Mouse (Mus musculus) hematopoietic stem cell, adult 5-6 weeks (primary cell): ENCODE measurements at regions not wholly inside any gene's neighbourhood (a gene's known extent, or its start where the extent isn't known, plus 50 kb on each side); places are given as distances from the start of the nearest gene placed in this dataset.
A peak's percentile ranks its signal among the peaks of the same experiment; 100 is the strongest.

Experiments used
- ATAC-seq, 2 experiments: fragments of 125-278 bp in 1 of 2; replicated peaks in 1 of 2; 2 replicates each; pipeline ENCODE4 v1.8.0; 2016 to 2017; ENCODE audit warnings: inconsistent platforms in 2 of 2, mild to moderate bottlenecking in 2 of 2, moderate number of reproducible peaks in 2 of 2, low read depth in 1 of 2, moderate TSS enrichment in 1 of 2; ENCODE audit not compliant: low FRiP score in 2 of 2, poor library complexity in 2 of 2, severe bottlenecking in 2 of 2, insufficient read depth in 1 of 2, low TSS enrichment in 1 of 2

GRCm38 (mm10) chr16:55168433-55168832, 129.4 kb downstream of the Zpld1 start:
- no peak for ATAC-seq

GRCm38 (mm10) chr16:55166181-55166848, 131.5 kb downstream of the Zpld1 start:
- ATAC-seq = no peak

GRCm38 (mm10) chr16:55162926-55163325, 134.9 kb downstream of the Zpld1 start:
- ATAC-seq = no peak

GRCm38 (mm10) chr16:55151726-55152125, 146.1 kb downstream of the Zpld1 start:
- peak; percentile 32 to 66; a peak in 1 of 4 replicates for ATAC-seq

- no peak for ATAC-seq
Measured at GRCm38 (mm10) chr16:55142431-55143173, 155.2 kb downstream of the Zpld1 start.

GRCm38 (mm10) chr16:55134961-55135360, 162.8 kb downstream of the Zpld1 start:
- ATAC-seq = no peak

GRCm38 (mm10) chr16:55097651-55098050, 200.1 kb downstream of the Zpld1 start:
- no peak for ATAC-seq

GRCm38 (mm10) chr16:55087461-55087860, 210.3 kb downstream of the Zpld1 start:
- no peak for ATAC-seq

- no peak for ATAC-seq
Measured at GRCm38 (mm10) chr16:55076172-55076571, 221.6 kb downstream of the Zpld1 start.

GRCm38 (mm10) chr16:55039777-55040176, 258.0 kb downstream of the Zpld1 start:
- no peak for ATAC-seq

- no peak for ATAC-seq
Measured at GRCm38 (mm10) chr16:55001661-55002289, 296.0 kb downstream of the Zpld1 start.

- ATAC-seq = no peak
Measured at GRCm38 (mm10) chr16:54991595-54992240, 306.1 kb downstream of the Zpld1 start.

GRCm38 (mm10) chr16:54983759-54984218, 314.0 kb downstream of the Zpld1 start:
- peak; percentile 80 to 88 for ATAC-seq

- ATAC-seq = no peak
Measured at GRCm38 (mm10) chr16:54970356-54970755, 327.4 kb downstream of the Zpld1 start.

- no peak for ATAC-seq
Measured at GRCm38 (mm10) chr16:54943808-54944315, 353.9 kb downstream of the Zpld1 start.

GRCm38 (mm10) chr16:54928259-54928658, 369.5 kb downstream of the Zpld1 start:
- ATAC-seq = no peak

- ATAC-seq = no peak
Measured at GRCm38 (mm10) chr16:54902911-54903310, 394.9 kb downstream of the Zpld1 start.

- ATAC-seq = no peak
Measured at GRCm38 (mm10) chr16:54901461-54901860, 396.3 kb downstream of the Zpld1 start.
